Mouse (Mus musculus) left cerebral cortex, postnatal 14 days (tissue): ENCODE measurements around the gene Sult1b1. TPM values are rescaled to one million over a fixed set of nuclear protein-coding genes. Genes with fewer than 3 reads are reported as not detected.
"Not testable (repeated sequence)": the region's sequence is repeated elsewhere in the genome, so short reads cannot be mapped to it uniquely, and the experiment has no call there.

Experiments used
- DNase-seq, 2 experiments: peaks; one replicate each; pipeline ENCODE4 v3.0.0; 2021 to 2022; ENCODE audit warnings: low spot score in 2 of 2, mixed read lengths in 1 of 2
- intact Hi-C: fragments of 180-260 bp; cut with DNase I; formaldehyde crosslinking; loops from one replicate; pipeline ENCODE4 v1.15.1; 2025
- long read RNA-seq, 2 experiments: library from polyadenylated mRNA; stranded (forward); transcript quantifications; one replicate each; pipeline ENCODE4 v2.0.0; 2021
- total RNA-seq, 2 experiments: library from RNA; stranded (reverse); gene quantifications; 2 replicates each; pipeline ENCODE4 v1.2.3; 2021

Gene Sult1b1
- not detected for total RNA-seq
- long read RNA-seq, experiment 1, result 0 reads
- long read RNA-seq, experiment 2, result 0 reads

GRCm38 (mm10) chr5:87538111-87538510 lies at the start of gene Sult1b1:
Gene Sult1b1 (minus strand): TSS chr5:87538195.
- no peak for DNase-seq
- intact Hi-C loops, result no loop called here

- intact Hi-C loops, result no loop called here
- DNase-seq, result no peak
These were observed 42.4 kb upstream of the Sult1b1 start for GRCm38 (mm10) chr5:87580389-87580788.

- intact Hi-C loops, result no loop called here
These were observed 36.2 kb upstream of the Sult1b1 start for GRCm38 (mm10) chr5:87574174-87574573.

GRCm38 (mm10) chr5:87573490-87573889 lies 35.5 kb upstream of the Sult1b1 start:
- intact Hi-C loops, result no loop called here
- no peak for DNase-seq

More at GRCm38 (mm10) chr5:87574174-87574573, 36.2 kb upstream of the Sult1b1 start:
- DNase-seq, result no peak

- intact Hi-C loops, result no loop called here
These were observed 34.8 kb upstream of the Sult1b1 start for GRCm38 (mm10) chr5:87572781-87573180.

GRCm38 (mm10) chr5:87568845-87569244 lies 30.9 kb upstream of the Sult1b1 start, which contains the start of gene Sult1d1:
Gene Sult1d1 (minus strand): TSS chr5:87569027.
- DNase-seq, result no peak
- intact Hi-C loops, result no loop called here

More at GRCm38 (mm10) chr5:87572781-87573180, 34.8 kb upstream of the Sult1b1 start:
- no peak for DNase-seq

- no peak for DNase-seq
- intact Hi-C loops, result no loop called here
These were observed 29.3 kb upstream of the Sult1b1 start for GRCm38 (mm10) chr5:87567306-87567705.

GRCm38 (mm10) chr5:87562966-87563365 lies 25.0 kb upstream of the Sult1b1 start:
- no peak for DNase-seq
- intact Hi-C loops, result no loop called here

GRCm38 (mm10) chr5:87562526-87562925 lies 24.5 kb upstream of the Sult1b1 start:
- DNase-seq, result no peak
- intact Hi-C loops, result no loop called here

GRCm38 (mm10) chr5:87560145-87560544 lies 22.1 kb upstream of the Sult1b1 start:
- DNase-seq, result no peak
- intact Hi-C loops, result no loop called here

GRCm38 (mm10) chr5:87550935-87551334 lies 12.9 kb upstream of the Sult1b1 start:
- intact Hi-C loops, result no loop called here
- no peak for DNase-seq

- intact Hi-C loops, result no loop called here
- DNase-seq, result no peak
These were observed 1.9 kb downstream of the Sult1b1 start for GRCm38 (mm10) chr5:87535994-87536644.

- intact Hi-C loops, result no loop called here
- no peak for DNase-seq
These were observed 5.7 kb downstream of the Sult1b1 start for GRCm38 (mm10) chr5:87532288-87532687.

GRCm38 (mm10) chr5:87523561-87523960 lies 14.4 kb downstream of the Sult1b1 start:
- intact Hi-C loops, DNase-seq: not testable (repeated sequence)

GRCm38 (mm10) chr5:87505776-87506458 lies 32.1 kb downstream of the Sult1b1 start:
- no peak for DNase-seq
- intact Hi-C loops, result no loop called here

GRCm38 (mm10) chr5:87502687-87503086 lies 35.3 kb downstream of the Sult1b1 start:
- no peak for DNase-seq
- intact Hi-C loops, result no loop called here

- intact Hi-C loops, result no loop called here
- no peak for DNase-seq
These were observed 38.7 kb downstream of the Sult1b1 start for GRCm38 (mm10) chr5:87499341-87499740.

- intact Hi-C loops, result no loop called here
- no peak for DNase-seq
These were observed 39.1 kb downstream of the Sult1b1 start for GRCm38 (mm10) chr5:87498936-87499335.

GRCm38 (mm10) chr5:87490771-87491170 lies 47.2 kb downstream of the Sult1b1 start, which contains the start of gene Ugt2a1:
Gene Ugt2a1 (minus strand): TSS chr5:87490871.
- DNase-seq, result no peak
- intact Hi-C loops, result no loop called here

- intact Hi-C loops, DNase-seq: not testable (repeated sequence)
These were observed 51.3 kb downstream of the Sult1b1 start, which contains the start of gene Gm43638 for GRCm38 (mm10) chr5:87486706-87487105. Gene Gm43638 (minus strand): TSS chr5:87486806.

GRCm38 (mm10) chr5:87482160-87482559 lies 55.8 kb downstream of the Sult1b1 start, which contains the start of gene Ugt2a2:
Gene Ugt2a2 (minus strand): TSS chr5:87482260.
- intact Hi-C loops, result no loop called here
- DNase-seq, result no peak
